Mouse (Mus musculus): Measurements from ENCODE around the gene Olfr449. TPM values are rescaled to one million over a fixed set of nuclear protein-coding genes. Genes with fewer than 3 reads are reported as not detected.

The Olfr449 gene
- not detected in 2 replicates for polyA plus RNA-seq (2012; ENCODE audit: insufficient read depth, low replicate concordance)

- Histone ChIP-seq H3K4me1 (no peaks in the 10 kb centered on the region), H3K36me3 (replicated peaks; ENCODE audit: low read length) (no peaks in the 10 kb centered on the region), H3K9me3 (peaks cover 4% of the 10 kb centered on the region; the same call in 1 of the 2 replicates), H3K27me3 (replicated peaks) (no peaks in the 10 kb centered on the region), H3K4me3 (replicated peaks) (no peak within 1 kb of the TSS)
- TF ChIP-seq FLI1 (IDR thresholded peaks at IDR 0.05; ENCODE audit: low read length) = no peak
- TF ChIP-seq GATA1 (IDR thresholded peaks at IDR 0.05; ENCODE audit: borderline replicate concordance, low read length) = no peak
These were observed at the start of gene Olfr449 for GRCm38 (mm10) chr6:42834084-42834483. Gene Olfr449 (plus strand): TSS chr6:42834384.

GRCm38 (mm10) chr6:42784793-42785192, 49.4 kb upstream of the Olfr449 start, which contains the start of gene Olfr452:
Gene Olfr452 (plus strand): TSS chr6:42785093.
- no peaks in the 10 kb centered on the region for H3K27me3 ChIP-seq (replicated peaks)
- H3K9me3 ChIP-seq = peaks cover 13% of the 10 kb centered on the region
- no peaks in the 10 kb centered on the region for H3K36me3 ChIP-seq (replicated peaks; ENCODE audit: low read length)
- H3K4me1 ChIP-seq = no peaks in the 10 kb centered on the region
- no peak within 1 kb of the TSS for H3K4me3 ChIP-seq (replicated peaks)
- TF ChIP-seq FLI1 (IDR thresholded peaks at IDR 0.05; ENCODE audit: low read length) (no peak), GATA1 (IDR thresholded peaks at IDR 0.05; ENCODE audit: borderline replicate concordance, low read length) (no peak)

- Histone ChIP-seq H3K36me3 (replicated peaks; ENCODE audit: low read length) (no peaks in the 10 kb centered on the region), H3K4me1 (no peaks in the 10 kb centered on the region), H3K27me3 (replicated peaks) (no peaks in the 10 kb centered on the region), H3K4me3 (replicated peaks) (no peak overlapping the region), H3K9me3 (peaks cover 3% of the 10 kb centered on the region; the same call in 1 of the 2 replicates)
- no peak for TF ChIP-seq FLI1 (IDR thresholded peaks at IDR 0.05; ENCODE audit: low read length)
- TF ChIP-seq GATA1 (IDR thresholded peaks at IDR 0.05; ENCODE audit: borderline replicate concordance, low read length) = no peak
These were observed 43.8 kb upstream of the Olfr449 start for GRCm38 (mm10) chr6:42790247-42790948.

DNA sequence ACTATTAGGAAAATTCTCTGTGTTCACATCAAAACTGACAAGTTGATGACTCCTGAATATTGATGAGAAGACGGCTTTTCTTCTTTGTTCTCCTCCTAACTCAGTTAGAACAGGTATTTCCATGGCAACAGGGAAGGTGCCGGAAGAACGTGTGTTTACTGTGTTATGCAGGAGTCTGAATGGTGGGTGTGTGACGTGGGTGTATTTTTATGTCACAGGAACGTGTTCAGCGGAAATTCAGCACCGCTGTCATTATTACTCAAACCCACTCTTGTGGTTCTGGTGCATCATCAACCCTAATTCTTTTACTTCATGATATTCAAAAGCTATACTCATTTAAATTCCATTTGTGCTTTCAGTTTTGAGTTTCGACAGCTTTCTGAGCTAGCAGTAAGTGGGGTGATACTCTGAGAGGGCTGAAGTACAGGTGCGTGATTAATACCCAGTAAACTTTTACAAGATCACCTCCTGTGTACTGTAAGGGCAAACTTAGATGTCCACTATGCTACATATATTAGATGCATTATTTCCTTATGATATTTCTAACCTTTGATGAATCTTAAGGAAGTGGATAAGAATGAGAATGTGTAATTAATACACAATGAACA, 43.1 kb upstream of the Olfr449 start:
- Histone ChIP-seq H3K4me1 (no peaks in the 10 kb centered on the region), H3K27me3 (replicated peaks) (no peaks in the 10 kb centered on the region), H3K9me3 (peaks cover 4% of the 10 kb centered on the region; the same call in 1 of the 2 replicates), H3K4me3 (replicated peaks) (no peak overlapping the region), H3K36me3 (replicated peaks; ENCODE audit: low read length) (no peaks in the 10 kb centered on the region)
- no peak for TF ChIP-seq FLI1 (IDR thresholded peaks at IDR 0.05; ENCODE audit: low read length)
- TF ChIP-seq GATA1 (IDR thresholded peaks at IDR 0.05; ENCODE audit: borderline replicate concordance, low read length) = no peak

- Histone ChIP-seq H3K36me3 (replicated peaks; ENCODE audit: low read length) (no peaks in the 10 kb centered on the region), H3K9me3 (peaks cover 8% of the 10 kb centered on the region; the same call in 1 of the 2 replicates), H3K4me1 (no peaks in the 10 kb centered on the region), H3K27me3 (replicated peaks) (no peaks in the 10 kb centered on the region), H3K4me3 (replicated peaks) (no peak overlapping the region)
- TF ChIP-seq FLI1 (IDR thresholded peaks at IDR 0.05; ENCODE audit: low read length) (no peak), GATA1 (IDR thresholded peaks at IDR 0.05; ENCODE audit: borderline replicate concordance, low read length) (no peak)
These were observed 39.2 kb upstream of the Olfr449 start for GRCm38 (mm10) chr6:42794982-42795381.

DNA sequence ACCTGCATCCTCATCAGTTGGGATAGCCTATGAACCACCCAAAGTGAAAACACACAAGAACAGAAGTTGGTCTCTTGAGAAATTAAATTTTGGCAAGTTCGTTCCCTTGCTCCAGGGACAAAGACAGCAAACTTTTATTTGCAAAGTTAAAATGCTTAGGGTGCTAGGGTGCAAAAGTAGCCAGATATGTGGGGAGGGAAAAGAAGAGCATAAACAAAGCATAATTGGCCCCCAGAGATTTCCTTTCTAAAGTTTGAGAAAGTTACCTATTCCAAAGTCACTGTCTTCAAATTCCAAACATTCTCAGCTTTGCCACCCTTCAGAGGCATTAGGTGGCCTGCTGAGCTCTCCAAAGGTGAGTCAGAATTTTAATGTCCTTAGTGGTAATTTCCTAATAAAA, 22.5 kb upstream of the Olfr449 start, which contains the start of gene Olfr450:
Gene Olfr450, plus strand, starts transcription at position 301 of the 400 bp plus-strand sequence.
- TF ChIP-seq FLI1 (IDR thresholded peaks at IDR 0.05; ENCODE audit: low read length) (no peak), GATA1 (IDR thresholded peaks at IDR 0.05; ENCODE audit: borderline replicate concordance, low read length) (no peak)
- Histone ChIP-seq H3K9me3 (no peaks in the 10 kb centered on the region), H3K4me3 (replicated peaks) (no peak within 1 kb of the TSS), H3K27me3 (replicated peaks) (no peaks in the 10 kb centered on the region), H3K36me3 (replicated peaks; ENCODE audit: low read length) (no peaks in the 10 kb centered on the region), H3K4me1 (no peaks in the 10 kb centered on the region)

DNA sequence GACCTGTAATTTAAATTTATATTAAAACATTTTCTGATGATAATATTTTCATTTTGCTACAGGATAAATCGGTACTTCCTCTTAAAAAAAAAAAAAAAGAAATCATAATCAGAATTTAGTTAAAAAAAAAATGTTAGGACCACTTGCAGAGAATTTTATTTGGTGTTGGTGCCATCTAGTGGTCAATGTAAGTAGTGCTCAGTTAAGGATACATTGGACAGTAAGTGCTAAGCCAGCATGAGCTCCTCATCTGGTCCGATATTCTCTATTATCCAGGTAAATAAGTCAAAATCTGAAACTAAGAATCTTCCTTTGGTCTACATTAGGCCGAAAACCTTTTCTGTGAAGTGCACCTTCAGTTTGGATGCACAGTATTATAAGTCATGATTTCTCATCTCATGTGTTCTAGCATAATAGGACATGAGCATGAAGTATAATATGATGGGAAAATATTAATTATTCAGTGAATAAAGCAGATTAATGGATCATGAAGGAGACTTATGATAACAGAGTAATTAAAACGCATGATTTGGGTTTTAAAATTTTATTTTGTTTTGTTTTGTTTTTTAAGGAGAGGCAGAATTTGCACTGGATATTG, 26.1 kb downstream of the Olfr449 start:
- H3K36me3 ChIP-seq (replicated peaks; ENCODE audit: low read length) = no peaks in the 10 kb centered on the region
- no peaks in the 10 kb centered on the region for H3K9me3 ChIP-seq
- H3K4me3 ChIP-seq (replicated peaks) = no peak overlapping the region
- no peak for TF ChIP-seq GATA1 (IDR thresholded peaks at IDR 0.05; ENCODE audit: borderline replicate concordance, low read length)
- H3K4me1 ChIP-seq = no peaks in the 10 kb centered on the region
- peaks cover 2% of the 10 kb centered on the region for H3K27me3 ChIP-seq (replicated peaks)

GRCm38 (mm10) chr6:42869695-42870094, 35.5 kb downstream of the Olfr449 start:
- H3K4me1 ChIP-seq = no peaks in the 10 kb centered on the region
- H3K27me3 ChIP-seq (replicated peaks) = no peaks in the 10 kb centered on the region
- no peak overlapping the region for H3K4me3 ChIP-seq (replicated peaks)
- H3K9me3 ChIP-seq = no peaks in the 10 kb centered on the region
- TF ChIP-seq GATA1 (IDR thresholded peaks at IDR 0.05; ENCODE audit: borderline replicate concordance, low read length) (no peak), FLI1 (IDR thresholded peaks at IDR 0.05; ENCODE audit: low read length) (no peak)
- no peaks in the 10 kb centered on the region for H3K36me3 ChIP-seq (replicated peaks; ENCODE audit: low read length)

DNA sequence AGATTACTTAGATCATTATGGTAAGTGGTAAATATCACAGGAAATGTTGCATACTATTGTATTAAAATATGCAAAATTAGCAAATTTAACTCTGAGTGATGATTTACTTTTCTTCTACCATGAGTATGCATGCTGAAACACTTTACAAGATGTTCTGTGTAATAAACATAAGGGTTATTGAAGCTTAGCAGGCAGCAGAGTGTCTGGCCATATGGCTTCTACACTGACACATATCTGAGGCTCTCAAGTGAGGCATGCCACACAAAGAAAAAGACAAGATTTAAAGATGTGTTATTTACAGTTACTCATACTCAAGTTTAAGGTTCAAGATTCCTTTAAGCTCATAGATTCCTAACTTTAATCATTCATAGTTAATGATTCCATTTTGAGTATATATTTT, 42.1 kb downstream of the Olfr449 start:
- TF ChIP-seq FLI1 (IDR thresholded peaks at IDR 0.05; ENCODE audit: low read length) (no peak), GATA1 (IDR thresholded peaks at IDR 0.05; ENCODE audit: borderline replicate concordance, low read length) (no peak)
- H3K9me3 ChIP-seq = no peaks in the 10 kb centered on the region

More for the DNA sequence above, 42.1 kb downstream of the Olfr449 start:
- no peaks in the 10 kb centered on the region for H3K27me3 ChIP-seq (replicated peaks)
- H3K4me1 ChIP-seq = no peaks in the 10 kb centered on the region
- no peak overlapping the region for H3K4me3 ChIP-seq (replicated peaks)
- no peaks in the 10 kb centered on the region for H3K36me3 ChIP-seq (replicated peaks; ENCODE audit: low read length)

Other genes starting within 250 kb of the Olfr449 start
- not detected in 2 replicates for gene Tcaf3, start 236.7 kb upstream of the Olfr449 start, polyA plus RNA-seq (2012; ENCODE audit: insufficient read depth, low replicate concordance)
- not detected in 2 replicates for gene Tcaf2, start 189.1 kb upstream of the Olfr449 start, polyA plus RNA-seq (2012; ENCODE audit: insufficient read depth, low replicate concordance)
- gene Tcaf1, start 124.3 kb upstream of the Olfr449 start, polyA plus RNA-seq (2012; ENCODE audit: insufficient read depth, low replicate concordance) = not detected in 2 replicates
- gene Olfr453, start 95.0 kb upstream of the Olfr449 start, polyA plus RNA-seq (2012; ENCODE audit: insufficient read depth, low replicate concordance) = not detected in 2 replicates
- not detected in 2 replicates for gene Olfr38, start 78.0 kb upstream of the Olfr449 start, polyA plus RNA-seq (2012; ENCODE audit: insufficient read depth, low replicate concordance)
- gene Olfr452, start 49.3 kb upstream of the Olfr449 start, polyA plus RNA-seq (2012; ENCODE audit: insufficient read depth, low replicate concordance) = not detected in 2 replicates
- gene Olfr450, start 22.4 kb upstream of the Olfr449 start, polyA plus RNA-seq (2012; ENCODE audit: insufficient read depth, low replicate concordance) = not detected in 2 replicates
- 1.00 TPM in 1 of 2 replicates, not detected in the other for gene Olfr448, start 56.1 kb downstream of the Olfr449 start, polyA plus RNA-seq (2012; ENCODE audit: insufficient read depth, low replicate concordance)
- not detected in 2 replicates for gene Olfr447, start 74.5 kb downstream of the Olfr449 start, polyA plus RNA-seq (2012; ENCODE audit: insufficient read depth, low replicate concordance)
- gene Olfr446, start 87.0 kb downstream of the Olfr449 start, polyA plus RNA-seq (2012; ENCODE audit: insufficient read depth, low replicate concordance) = not detected in 2 replicates
- gene Olfr444, start 114.7 kb downstream of the Olfr449 start, polyA plus RNA-seq (2012; ENCODE audit: insufficient read depth, low replicate concordance) = not detected in 2 replicates